Mouse (Mus musculus): Measurements from ENCODE around the gene Ankrd9. TPM values are rescaled to one million over a fixed set of nuclear protein-coding genes. Genes with fewer than 3 reads are reported as not detected.

The Ankrd9 gene
- total RNA-seq, 2 experiments from 2014 or later, result 9.1 to 9.7 TPM

GRCm38 (mm10) chr12:110991361-110992127 lies 12.7 kb upstream of the Ankrd9 start:
- DNase-seq (ENCODE audit: low spot score in 2 of 2), result peak; percentile 51 to 69

GRCm38 (mm10) chr12:110990500-110990899 lies 11.7 kb upstream of the Ankrd9 start:
- DNase-seq (ENCODE audit: low spot score in 2 of 2), result no peak

- DNase-seq (ENCODE audit: low spot score in 2 of 2), result no peak
Observed at GRCm38 (mm10) chr12:110989409-110989808, 10.6 kb upstream of the Ankrd9 start.

- no peak for DNase-seq (ENCODE audit: low spot score in 2 of 2)
Observed at GRCm38 (mm10) chr12:110986536-110987425, 7.9 kb upstream of the Ankrd9 start.

GRCm38 (mm10) chr12:110985141-110985540 lies 6.3 kb upstream of the Ankrd9 start:
- no peak for DNase-seq (ENCODE audit: low spot score in 2 of 2)

GRCm38 (mm10) chr12:110984598-110984997 lies 5.8 kb upstream of the Ankrd9 start:
- no peak for DNase-seq (ENCODE audit: low spot score in 2 of 2)

- no peak for DNase-seq (ENCODE audit: low spot score in 2 of 2)
Observed at GRCm38 (mm10) chr12:110983714-110984113, 4.9 kb upstream of the Ankrd9 start.

- DNase-seq (ENCODE audit: low spot score in 2 of 2), result no peak
Observed at GRCm38 (mm10) chr12:110983083-110983482, 4.2 kb upstream of the Ankrd9 start.

- no peak for DNase-seq (ENCODE audit: low spot score in 2 of 2)
Observed at GRCm38 (mm10) chr12:110981736-110982135, 2.9 kb upstream of the Ankrd9 start.

GRCm38 (mm10) chr12:110979808-110980207 lies 968 bp upstream of the Ankrd9 start:
- DNase-seq (ENCODE audit: low spot score in 2 of 2), result no peak

GRCm38 (mm10) chr12:110977896-110978606 lies 789 bp downstream of the Ankrd9 start:
- no peak for DNase-seq (ENCODE audit: low spot score in 2 of 2)

- no peak for DNase-seq (ENCODE audit: low spot score in 2 of 2)
Observed at GRCm38 (mm10) chr12:110977345-110977733, 1.5 kb downstream of the Ankrd9 start.

- DNase-seq (ENCODE audit: low spot score in 2 of 2), result no peak
Observed at GRCm38 (mm10) chr12:110976589-110977344, 2.1 kb downstream of the Ankrd9 start.

- DNase-seq (ENCODE audit: low spot score in 2 of 2), result no peak
Observed at GRCm38 (mm10) chr12:110975838-110976468, 2.9 kb downstream of the Ankrd9 start.

- DNase-seq (ENCODE audit: low spot score in 2 of 2), result no peak
Observed at GRCm38 (mm10) chr12:110975385-110975784, 3.5 kb downstream of the Ankrd9 start.

- DNase-seq (ENCODE audit: low spot score in 2 of 2), result no peak
Observed at GRCm38 (mm10) chr12:110974726-110975125, 4.1 kb downstream of the Ankrd9 start.

GRCm38 (mm10) chr12:110974295-110974694 lies 4.5 kb downstream of the Ankrd9 start:
- DNase-seq (ENCODE audit: low spot score in 2 of 2), result no peak

- no peak for DNase-seq (ENCODE audit: low spot score in 2 of 2)
Observed at GRCm38 (mm10) chr12:110973829-110974228, 5.0 kb downstream of the Ankrd9 start.

GRCm38 (mm10) chr12:110971972-110972371 lies 6.9 kb downstream of the Ankrd9 start:
- DNase-seq (ENCODE audit: low spot score in 2 of 2), result no peak

GRCm38 (mm10) chr12:110970408-110970807 lies 8.4 kb downstream of the Ankrd9 start:
- no peak for DNase-seq (ENCODE audit: low spot score in 2 of 2)

All from adrenal gland, postnatal 4 days (tissue).